Mouse (Mus musculus): ENCODE measurements around the gene Sipa1l1.

The Sipa1l1 gene

DNA sequence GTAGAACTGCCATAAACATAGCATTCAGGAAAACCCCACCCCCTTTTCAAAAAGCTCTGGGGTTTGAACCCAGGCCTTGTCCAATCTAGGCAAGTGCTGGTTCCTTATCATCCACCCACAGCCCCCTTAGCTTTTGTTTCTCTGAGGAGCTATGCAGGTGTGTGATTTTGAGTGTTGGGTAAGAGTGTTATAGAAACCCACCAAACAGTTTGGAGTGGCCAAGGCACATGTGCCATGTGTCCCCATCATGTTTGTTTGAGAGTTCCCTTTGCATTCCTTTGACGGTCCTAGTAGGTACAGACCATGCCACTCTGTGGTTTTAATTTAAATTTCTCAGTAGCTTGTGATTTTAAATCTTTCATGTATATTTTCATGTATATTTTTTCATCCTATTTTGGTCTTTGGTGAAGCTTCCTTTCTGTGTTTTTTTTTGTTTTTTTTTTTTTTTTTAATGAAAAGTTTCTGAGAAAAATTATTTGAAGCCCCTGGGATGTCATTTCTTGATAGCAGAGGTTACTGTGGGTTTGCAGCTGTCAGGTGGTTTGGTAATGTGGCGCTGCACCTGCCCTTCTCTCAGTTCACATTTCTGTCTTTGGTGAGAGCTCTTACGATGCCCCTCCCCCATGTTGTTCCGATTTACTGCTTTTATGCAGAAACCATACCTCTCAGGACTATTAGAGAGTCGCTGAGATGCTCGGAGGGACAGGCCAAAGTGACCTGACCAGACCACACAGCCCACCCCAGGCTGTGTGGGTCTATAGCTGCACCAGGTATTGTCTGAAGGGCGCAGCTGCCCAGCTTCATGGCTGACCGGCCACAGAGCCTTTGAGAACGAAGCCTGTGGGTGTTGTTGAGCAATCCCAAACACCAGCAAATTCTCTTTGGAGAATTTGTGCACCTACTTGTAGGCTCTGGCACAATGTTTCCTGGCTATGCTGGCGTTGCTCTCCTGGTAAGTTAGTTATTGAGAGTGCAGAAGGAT, 126.1 kb downstream of the Sipa1l1 start:
- ATAC-seq (ENCODE audit: low TSS enrichment), result no peak

DNA sequence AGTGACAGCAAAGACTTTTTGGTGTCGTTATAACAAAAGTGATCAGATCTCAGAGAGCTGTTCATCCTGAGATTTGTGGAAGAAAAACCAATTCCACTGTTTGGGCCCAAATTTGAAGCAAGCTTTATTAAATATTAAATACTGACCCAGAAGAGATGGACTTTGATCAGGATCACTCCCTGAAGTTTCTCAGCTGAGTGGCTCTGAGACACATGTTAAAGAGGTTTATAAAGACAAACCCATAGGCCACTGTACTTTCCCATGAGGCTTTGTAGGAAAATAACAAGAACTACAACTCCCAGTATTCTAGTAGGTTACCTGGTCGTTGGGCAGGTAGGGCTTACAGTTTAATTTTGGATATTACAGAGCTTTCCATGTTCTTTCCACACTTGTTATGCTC, 127.2 kb downstream of the Sipa1l1 start:
- ATAC-seq (ENCODE audit: low TSS enrichment), result no peak

- no peak for ATAC-seq (ENCODE audit: low TSS enrichment)
Observed at GRCm38 (mm10) chr12:82297196-82297595, 128.1 kb downstream of the Sipa1l1 start.

DNA sequence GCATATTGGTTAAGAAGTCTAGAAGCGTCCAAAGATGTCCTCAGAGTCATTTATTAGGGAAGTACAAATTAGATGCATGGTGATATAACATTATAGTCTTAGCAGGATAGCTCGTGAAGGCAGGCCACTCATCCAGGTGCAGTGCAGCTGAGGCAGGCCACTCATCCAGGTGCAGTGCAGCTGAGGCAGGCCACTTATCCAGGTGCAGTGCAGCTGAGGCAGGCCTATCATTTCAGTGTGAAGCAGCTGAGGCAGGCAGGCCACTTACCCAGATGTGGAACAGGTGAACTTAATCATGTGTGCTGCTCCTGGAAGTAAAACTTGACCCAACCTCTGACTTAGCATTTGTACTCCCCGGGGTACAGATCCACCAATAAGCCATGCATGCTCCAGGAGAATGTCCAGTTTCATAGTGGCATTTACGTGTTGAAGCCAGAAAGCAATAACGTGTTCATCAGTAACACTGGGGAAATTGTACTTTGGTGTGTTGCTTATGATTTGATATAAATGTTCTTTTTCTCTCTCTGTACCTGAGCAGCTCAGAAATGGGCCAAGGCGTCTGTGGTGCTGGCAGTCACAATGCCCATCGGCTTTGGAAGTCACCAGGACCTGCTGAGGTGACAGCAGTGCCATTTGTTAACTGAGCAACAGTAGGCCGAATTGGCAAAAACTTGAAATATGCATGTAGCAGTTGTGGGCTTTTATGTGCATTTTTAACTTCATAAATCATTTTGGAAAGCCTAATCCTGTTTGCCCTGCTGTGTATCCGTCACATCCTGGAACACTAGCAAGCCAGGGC, 129.7 kb downstream of the Sipa1l1 start:
- ATAC-seq (ENCODE audit: low TSS enrichment), result no peak

- peak; percentile 53 for ATAC-seq (ENCODE audit: low TSS enrichment)
Observed at GRCm38 (mm10) chr12:82304140-82304539, 135.0 kb downstream of the Sipa1l1 start.

DNA sequence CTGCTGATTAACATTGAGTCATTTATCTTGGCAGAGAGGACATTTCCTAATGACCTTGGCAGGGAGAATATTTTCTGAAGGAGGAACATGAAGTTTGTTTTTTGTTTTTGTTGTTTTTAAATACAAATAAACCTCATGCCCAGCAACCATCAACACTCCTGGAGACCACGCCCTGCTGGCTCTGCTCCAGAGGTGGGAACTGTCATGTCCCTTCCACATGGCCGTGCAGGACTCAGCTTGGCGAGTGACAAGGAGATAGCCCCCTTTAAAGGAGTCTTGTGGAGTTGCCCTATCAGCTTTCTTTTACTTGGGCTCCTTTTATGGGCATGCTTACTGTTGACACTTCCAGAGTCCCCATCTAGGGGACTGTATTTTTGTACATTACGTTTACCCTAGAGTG, 136.9 kb downstream of the Sipa1l1 start:
- no peak for ATAC-seq (ENCODE audit: low TSS enrichment)

- no peak for ATAC-seq (ENCODE audit: low TSS enrichment)
Observed at GRCm38 (mm10) chr12:82311593-82311992, 142.5 kb downstream of the Sipa1l1 start.

DNA sequence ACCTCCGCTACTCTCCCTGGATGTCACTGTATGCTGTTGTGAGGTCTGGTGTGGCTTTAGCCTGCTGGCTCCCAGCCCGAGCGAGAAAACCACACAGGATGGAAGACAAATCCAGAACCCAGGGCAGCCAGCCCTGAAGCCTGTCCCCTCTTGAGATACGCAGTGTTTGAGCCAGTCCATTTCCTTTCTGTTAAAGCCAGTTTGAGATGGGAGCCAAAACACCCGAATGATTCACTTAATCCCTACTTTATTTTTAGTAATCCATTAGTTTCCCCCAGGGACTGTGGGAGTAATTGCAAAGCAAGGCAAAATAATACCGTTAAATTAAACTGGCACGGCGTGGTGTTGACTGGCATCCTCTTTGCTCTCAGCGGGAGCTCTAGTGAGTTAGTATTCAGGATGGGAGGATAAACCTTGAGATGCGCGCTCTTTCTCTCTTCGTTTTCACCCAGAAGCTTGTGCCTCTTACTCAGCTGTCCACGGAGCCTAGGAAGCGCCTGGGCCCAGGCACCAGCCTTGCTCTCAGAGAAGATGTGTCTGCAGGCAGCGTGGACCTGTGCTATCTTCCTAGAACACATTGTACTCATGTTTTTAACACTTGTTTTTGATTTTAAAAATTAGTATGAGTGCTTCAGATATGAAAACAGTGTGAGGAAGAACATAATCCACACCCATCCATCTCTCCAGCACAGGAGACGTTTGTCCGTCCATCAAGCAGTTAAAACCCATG, 143.1 kb downstream of the Sipa1l1 start:
- ATAC-seq (ENCODE audit: low TSS enrichment), result peak; percentile 68

DNA sequence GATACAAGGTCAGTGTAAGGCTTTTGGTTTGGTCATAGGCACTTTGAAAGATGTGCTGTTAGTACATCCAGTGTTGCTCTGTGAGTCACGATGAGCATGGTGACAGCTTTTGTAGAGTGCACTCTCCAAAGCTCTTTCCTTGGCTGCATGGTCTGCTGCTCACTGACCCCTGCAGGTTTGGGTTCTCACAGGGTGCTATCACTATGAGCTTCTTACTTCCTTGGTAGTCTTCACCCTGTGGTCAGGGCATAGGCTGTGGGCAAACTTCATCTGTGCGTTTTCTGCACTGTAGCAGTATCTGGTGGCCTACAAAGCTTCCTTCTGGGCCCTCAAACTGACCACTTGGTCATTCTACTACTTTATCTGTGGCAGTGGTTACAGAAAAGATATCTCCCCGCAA, 144.0 kb downstream of the Sipa1l1 start:
- ATAC-seq (ENCODE audit: low TSS enrichment), result no peak

DNA sequence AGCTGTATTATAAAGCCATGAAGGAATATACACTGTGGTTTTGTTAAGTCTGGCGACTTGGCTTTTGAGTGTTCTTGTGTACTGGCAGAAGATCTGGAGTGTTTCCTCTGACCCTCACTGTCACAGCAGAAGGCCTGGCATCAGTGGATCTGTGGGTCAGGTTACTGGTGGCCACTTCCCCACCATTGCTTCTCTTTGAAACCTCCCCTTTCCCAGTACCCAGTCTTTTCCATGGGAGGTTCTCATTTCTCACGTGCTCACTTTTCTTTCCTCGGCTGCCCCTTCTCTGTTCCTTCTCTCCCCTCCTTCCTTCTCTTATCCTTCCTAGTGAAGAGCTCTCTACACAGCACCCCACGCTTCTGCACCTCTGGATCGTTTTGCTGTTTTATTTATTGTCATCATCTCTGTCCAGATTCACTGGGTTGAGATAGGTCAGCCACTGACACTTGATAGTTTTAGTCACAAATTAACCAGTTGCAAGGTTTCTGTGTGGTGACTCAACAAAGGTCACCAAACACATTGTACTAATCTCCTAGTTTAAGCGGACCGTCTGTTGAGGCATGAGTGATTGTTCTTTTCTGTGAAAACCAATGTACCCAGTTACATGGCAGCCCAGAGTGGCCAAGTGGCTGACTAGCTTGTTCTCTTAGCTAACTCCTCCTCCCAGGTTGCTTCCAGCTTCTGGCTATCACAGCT, 150.5 kb downstream of the Sipa1l1 start:
- ATAC-seq (ENCODE audit: low TSS enrichment), result no peak

GRCm38 (mm10) chr12:82320204-82320603, 151.1 kb downstream of the Sipa1l1 start:
- no peak for ATAC-seq (ENCODE audit: low TSS enrichment)

GRCm38 (mm10) chr12:82321397-82321796, 152.3 kb downstream of the Sipa1l1 start:
- 0 out of 2 replicates have a peak, but pooled peaks have one; percentile 11 for ATAC-seq (ENCODE audit: low TSS enrichment)

DNA sequence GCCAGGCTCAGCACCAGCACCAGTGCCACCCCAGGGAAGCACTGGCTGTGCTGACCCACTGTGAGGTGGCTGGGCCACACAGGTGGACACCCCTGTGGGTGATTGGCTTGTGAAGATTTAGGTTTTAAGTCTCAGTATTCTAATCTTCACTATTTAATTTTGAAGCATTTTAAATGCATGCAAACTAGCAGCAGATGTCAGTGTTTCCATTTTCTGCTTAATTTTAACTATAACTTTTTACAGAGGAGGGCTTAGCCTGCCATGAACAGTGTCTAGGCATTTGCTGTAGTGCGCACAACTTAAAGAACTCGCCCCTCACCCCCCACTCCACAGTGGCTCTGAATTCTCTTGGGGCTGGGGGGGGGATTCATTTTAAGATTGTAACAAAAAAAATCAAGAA, 152.7 kb downstream of the Sipa1l1 start:
- ATAC-seq (ENCODE audit: low TSS enrichment), result peak; percentile 25; the same call in 1 of the 2 replicates

DNA sequence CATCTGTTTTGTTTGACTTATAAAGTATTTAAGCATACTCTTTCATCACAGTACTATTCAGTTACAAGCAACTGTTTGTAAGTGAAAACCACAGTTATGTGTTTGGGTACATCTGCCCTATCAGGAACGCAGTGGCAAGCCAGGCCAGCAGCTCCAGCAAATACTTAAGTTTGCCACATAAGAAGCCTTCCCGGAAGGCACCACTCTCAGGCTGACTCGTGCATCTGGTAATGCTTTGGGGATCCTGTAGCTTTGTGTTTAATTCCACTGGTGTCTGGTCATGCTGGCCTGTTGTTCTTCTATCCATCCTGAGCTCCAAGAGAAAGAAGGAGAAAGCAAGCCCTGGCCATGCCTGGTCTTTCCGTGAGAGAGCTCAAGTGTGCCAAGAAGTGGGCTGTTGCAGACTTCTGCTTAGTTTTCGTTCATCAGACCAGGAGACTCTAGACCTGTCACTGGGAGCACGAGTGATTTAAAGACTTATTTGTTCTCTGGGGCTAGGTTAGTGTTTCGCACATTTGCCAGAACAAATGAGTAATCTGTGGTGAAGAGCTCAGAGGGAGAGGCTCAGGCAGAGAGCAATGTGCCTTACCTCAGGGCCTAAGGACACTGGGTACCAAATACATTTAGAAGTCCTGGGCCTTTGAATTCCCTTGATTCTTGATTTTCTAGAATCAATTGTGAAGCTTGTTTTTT, 153.8 kb downstream of the Sipa1l1 start:
- ATAC-seq (ENCODE audit: low TSS enrichment), result peak; percentile 51; the same call in 1 of the 2 replicates

DNA sequence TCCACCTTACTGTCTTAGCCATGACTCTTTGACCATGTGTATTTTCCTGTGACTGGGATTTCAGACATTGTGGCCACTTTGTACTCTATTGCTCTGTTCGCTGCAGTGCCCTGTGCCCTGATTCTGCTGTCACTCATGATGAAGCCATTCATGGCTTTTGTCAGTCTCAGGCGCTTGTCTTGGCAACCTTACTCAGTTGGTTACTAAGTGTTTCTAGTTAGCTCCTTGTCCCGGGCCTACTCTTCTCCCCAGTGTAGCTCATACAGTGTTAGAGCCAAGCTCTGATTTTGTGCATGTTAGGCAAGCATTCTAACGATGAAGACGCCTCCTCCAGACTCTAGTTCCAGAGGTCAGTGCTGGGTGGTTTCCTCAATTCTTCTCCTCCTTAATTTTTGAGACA, 155.5 kb downstream of the Sipa1l1 start:
- no peak for ATAC-seq (ENCODE audit: low TSS enrichment)

- ATAC-seq (ENCODE audit: low TSS enrichment), result no peak
Observed at GRCm38 (mm10) chr12:82325502-82325901, 156.4 kb downstream of the Sipa1l1 start.

- ATAC-seq (ENCODE audit: low TSS enrichment), result no peak
Observed at GRCm38 (mm10) chr12:82326438-82326837, 157.3 kb downstream of the Sipa1l1 start.

DNA sequence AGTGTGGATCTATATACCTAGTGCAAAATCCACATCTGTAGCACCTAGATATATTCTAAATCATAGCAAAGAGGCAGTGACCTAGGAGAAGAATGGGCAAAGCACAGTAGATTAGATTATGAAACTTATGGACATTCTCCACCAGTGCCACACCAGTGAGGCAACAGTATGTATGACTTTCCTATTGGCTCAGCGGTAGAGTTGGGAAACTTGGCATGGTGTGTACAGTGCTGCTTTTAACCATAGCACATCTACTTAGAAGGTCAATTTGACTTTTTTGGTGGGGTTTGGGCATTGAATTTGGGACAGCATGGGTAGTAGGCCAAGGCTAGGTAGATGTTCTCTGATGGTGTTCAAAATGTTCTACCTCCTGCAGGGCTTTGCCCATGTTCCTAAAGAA, 159.0 kb downstream of the Sipa1l1 start:
- no peak for ATAC-seq (ENCODE audit: low TSS enrichment)

DNA sequence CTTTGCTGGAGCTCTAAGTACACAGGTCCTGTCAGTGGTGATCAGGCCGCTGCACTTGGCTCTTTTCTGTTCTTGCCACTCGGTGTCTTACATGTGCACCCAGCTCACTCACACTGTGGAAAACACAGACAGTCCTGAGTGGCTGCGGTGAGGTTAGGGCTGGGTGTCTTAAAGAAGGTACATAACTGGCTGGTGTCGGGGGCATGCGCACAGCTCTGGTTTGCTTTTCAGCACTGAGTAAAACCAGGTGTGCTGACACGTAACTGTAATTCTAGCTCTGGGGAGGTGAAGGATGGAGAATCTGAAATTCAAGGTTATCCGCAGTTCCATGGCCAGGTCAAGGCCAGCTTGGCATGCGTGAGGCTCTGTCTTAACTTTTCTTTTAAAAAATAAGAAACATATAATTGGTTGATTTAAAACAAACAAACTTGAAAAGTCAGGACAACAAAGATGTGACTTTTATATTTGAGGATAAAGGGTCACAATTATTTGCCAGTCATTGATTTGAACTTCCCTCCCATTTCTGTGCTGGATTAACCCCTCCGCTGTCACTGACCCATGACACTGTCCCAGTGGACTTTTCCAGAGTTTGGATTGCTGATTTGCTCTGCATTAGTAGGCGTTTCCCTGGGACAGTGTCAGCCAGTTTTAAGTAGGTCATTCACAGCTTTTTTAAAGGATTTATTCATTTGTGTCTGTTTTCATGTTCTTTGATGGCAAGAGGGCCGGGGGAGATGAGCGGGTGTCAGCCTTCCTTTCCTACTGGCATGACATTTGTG, 163.9 kb downstream of the Sipa1l1 start:
- no peak for ATAC-seq (ENCODE audit: low TSS enrichment)

DNA sequence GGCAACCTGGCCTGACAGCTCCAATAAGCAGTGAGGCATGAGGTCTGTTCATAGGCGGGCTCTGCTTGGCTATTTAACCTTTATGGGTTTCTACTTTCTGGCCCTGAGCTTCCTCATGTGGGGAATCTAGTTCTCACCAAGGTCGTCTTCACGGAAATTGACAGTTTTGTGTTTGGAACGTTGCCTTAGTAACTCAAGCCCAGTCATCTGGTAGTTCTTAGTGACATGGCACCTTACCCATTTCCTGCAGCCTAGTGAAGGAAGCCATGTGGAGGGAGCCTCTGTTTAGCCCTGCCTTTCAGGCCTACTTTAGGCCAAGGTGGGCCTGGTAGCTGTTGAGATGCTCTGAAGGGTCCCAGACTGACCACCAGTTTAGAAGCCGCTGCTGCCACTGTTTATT, 164.9 kb downstream of the Sipa1l1 start:
- ATAC-seq (ENCODE audit: low TSS enrichment), result no peak
